Mouse (Mus musculus): ENCODE measurements around the gene 4833423E24Rik. TPM values are rescaled to one million over a fixed set of nuclear protein-coding genes. Genes with fewer than 3 reads are reported as not detected.

Gene 4833423E24Rik
- polyA plus RNA-seq, 1 experiment, result not detected

- Histone ChIP-seq H3K27ac (ENCODE audit: insufficient read depth, low read depth, low read length) (no peak overlapping the region), H3K27me3 (ENCODE audit: control insufficient read depth, insufficient read depth, low read length) (no peaks in the 10 kb centered on the region), H3K36me3 (ENCODE audit: control insufficient read depth, insufficient read depth, low read length) (no peaks in the 10 kb centered on the region), H3K4me3 (ENCODE audit: low read depth, low read length) (no peak overlapping the region), H3K4me1 (ENCODE audit: control insufficient read depth, insufficient read depth, insufficient read length, low read length) (no peaks in the 10 kb centered on the region)
- WGBS, result 81% methylated on average over 10 of the region's 10 CpGs
- TF ChIP-seq POLR2A (IDR thresholded peaks at IDR 0.05; ENCODE audit: low read depth, low read length) (no peak), CTCF (IDR thresholded peaks at IDR 0.05; ENCODE audit: extremely low read depth, insufficient read length, insufficient replicate concordance, low read depth, low read length) (no peak)
Observed at GRCm38 (mm10) chr2:85518292-85518691, 532 bp downstream of the 4833423E24Rik start.

- no peaks in the 10 kb centered on the region for H3K4me1 ChIP-seq (ENCODE audit: control insufficient read depth, insufficient read depth, insufficient read length, low read length)
- TF ChIP-seq POLR2A (IDR thresholded peaks at IDR 0.05; ENCODE audit: low read depth, low read length), result no peak
- no peak for TF ChIP-seq CTCF (IDR thresholded peaks at IDR 0.05; ENCODE audit: extremely low read depth, insufficient read length, insufficient replicate concordance, low read depth, low read length)
- WGBS, result 62% methylated on average over 3 of the region's 3 CpGs
- H3K36me3 ChIP-seq (ENCODE audit: control insufficient read depth, insufficient read depth, low read length), result no peaks in the 10 kb centered on the region
- H3K27ac ChIP-seq (ENCODE audit: insufficient read depth, low read depth, low read length), result no peak overlapping the region
- no peaks in the 10 kb centered on the region for H3K27me3 ChIP-seq (ENCODE audit: control insufficient read depth, insufficient read depth, low read length)
- no peak overlapping the region for H3K4me3 ChIP-seq (ENCODE audit: low read depth, low read length)
Observed at GRCm38 (mm10) chr2:85510376-85510775, 8.4 kb downstream of the 4833423E24Rik start.

- WGBS, result 73% methylated on average over 5 of the region's 5 CpGs
- no peak overlapping the region for H3K4me3 ChIP-seq (ENCODE audit: low read depth, low read length)
- H3K27me3 ChIP-seq (ENCODE audit: control insufficient read depth, insufficient read depth, low read length), result no peaks in the 10 kb centered on the region
- no peaks in the 10 kb centered on the region for H3K4me1 ChIP-seq (ENCODE audit: control insufficient read depth, insufficient read depth, insufficient read length, low read length)
- TF ChIP-seq CTCF (IDR thresholded peaks at IDR 0.05; ENCODE audit: extremely low read depth, insufficient read length, insufficient replicate concordance, low read depth, low read length) (no peak), POLR2A (IDR thresholded peaks at IDR 0.05; ENCODE audit: low read depth, low read length) (no peak)
- no peaks in the 10 kb centered on the region for H3K36me3 ChIP-seq (ENCODE audit: control insufficient read depth, insufficient read depth, low read length)
- no peak overlapping the region for H3K27ac ChIP-seq (ENCODE audit: insufficient read depth, low read depth, low read length)
Observed at GRCm38 (mm10) chr2:85490396-85490795, 28.4 kb downstream of the 4833423E24Rik start.

GRCm38 (mm10) chr2:85466801-85467325, 52.0 kb downstream of the 4833423E24Rik start:
- Histone ChIP-seq H3K27ac (ENCODE audit: insufficient read depth, low read depth, low read length) (no peak overlapping the region), H3K4me1 (ENCODE audit: control insufficient read depth, insufficient read depth, insufficient read length, low read length) (no peaks in the 10 kb centered on the region), H3K36me3 (ENCODE audit: control insufficient read depth, insufficient read depth, low read length) (no peaks in the 10 kb centered on the region), H3K27me3 (ENCODE audit: control insufficient read depth, insufficient read depth, low read length) (no peaks in the 10 kb centered on the region), H3K4me3 (ENCODE audit: low read depth, low read length) (no peak overlapping the region)
- 64% methylated on average over 3 of the region's 3 CpGs for WGBS
- TF ChIP-seq POLR2A (IDR thresholded peaks at IDR 0.05; ENCODE audit: low read depth, low read length) (no peak), CTCF (IDR thresholded peaks at IDR 0.05; ENCODE audit: extremely low read depth, insufficient read length, insufficient replicate concordance, low read depth, low read length) (no peak)

GRCm38 (mm10) chr2:85443539-85443938, 75.3 kb downstream of the 4833423E24Rik start, which contains the start of gene Olfr995:
Gene Olfr995 (minus strand): TSS chr2:85443639.
- Histone ChIP-seq H3K4me3 (ENCODE audit: low read depth, low read length) (no peak within 1 kb of the TSS), H3K27me3 (ENCODE audit: control insufficient read depth, insufficient read depth, low read length) (no peaks in the 10 kb centered on the region), H3K4me1 (ENCODE audit: control insufficient read depth, insufficient read depth, insufficient read length, low read length) (no peaks in the 10 kb centered on the region), H3K27ac (ENCODE audit: insufficient read depth, low read depth, low read length) (no peak within 1 kb of the TSS), H3K36me3 (ENCODE audit: control insufficient read depth, insufficient read depth, low read length) (no peaks in the 10 kb centered on the region)
- TF ChIP-seq CTCF (IDR thresholded peaks at IDR 0.05; ENCODE audit: extremely low read depth, insufficient read length, insufficient replicate concordance, low read depth, low read length) (no peak), POLR2A (IDR thresholded peaks at IDR 0.05; ENCODE audit: low read depth, low read length) (no peak)
- WGBS, result 18% methylated on average over 1 of the region's 1 CpGs

- TF ChIP-seq CTCF (IDR thresholded peaks at IDR 0.05; ENCODE audit: extremely low read depth, insufficient read length, insufficient replicate concordance, low read depth, low read length) (no peak), POLR2A (IDR thresholded peaks at IDR 0.05; ENCODE audit: low read depth, low read length) (no peak)
- Histone ChIP-seq H3K4me3 (ENCODE audit: low read depth, low read length) (no peak overlapping the region), H3K27me3 (ENCODE audit: control insufficient read depth, insufficient read depth, low read length) (no peaks in the 10 kb centered on the region)
Observed at GRCm38 (mm10) chr2:85442546-85442945, 76.3 kb downstream of the 4833423E24Rik start.

GRCm38 (mm10) chr2:85436351-85436750, 82.5 kb downstream of the 4833423E24Rik start, which contains the start of gene Olfr994:
Gene Olfr994 (minus strand): TSS chr2:85436451.
- no peaks in the 10 kb centered on the region for H3K4me1 ChIP-seq (ENCODE audit: control insufficient read depth, insufficient read depth, insufficient read length, low read length)
- H3K27me3 ChIP-seq (ENCODE audit: control insufficient read depth, insufficient read depth, low read length), result no peaks in the 10 kb centered on the region
- H3K4me3 ChIP-seq (ENCODE audit: low read depth, low read length), result no peak within 1 kb of the TSS
- WGBS, result 89% methylated on average over 3 of the region's 3 CpGs
- no peak within 1 kb of the TSS for H3K27ac ChIP-seq (ENCODE audit: insufficient read depth, low read depth, low read length)
- H3K36me3 ChIP-seq (ENCODE audit: control insufficient read depth, insufficient read depth, low read length), result no peaks in the 10 kb centered on the region
- TF ChIP-seq CTCF (IDR thresholded peaks at IDR 0.05; ENCODE audit: extremely low read depth, insufficient read length, insufficient replicate concordance, low read depth, low read length) (no peak), POLR2A (IDR thresholded peaks at IDR 0.05; ENCODE audit: low read depth, low read length) (no peak)

More at GRCm38 (mm10) chr2:85442546-85442945, 76.3 kb downstream of the 4833423E24Rik start:
- no peaks in the 10 kb centered on the region for H3K4me1 ChIP-seq (ENCODE audit: control insufficient read depth, insufficient read depth, insufficient read length, low read length)
- no peak overlapping the region for H3K27ac ChIP-seq (ENCODE audit: insufficient read depth, low read depth, low read length)
- no peaks in the 10 kb centered on the region for H3K36me3 ChIP-seq (ENCODE audit: control insufficient read depth, insufficient read depth, low read length)

Other genes with a start within 250 kb of the 4833423E24Rik start
- gene Olfr987, start 179.7 kb downstream of the 4833423E24Rik start, polyA plus RNA-seq (2012; rRNA removed), result not detected in 2 replicates
- gene Olfr988, start 155.8 kb downstream of the 4833423E24Rik start, polyA plus RNA-seq (2012; rRNA removed), result not detected in 2 replicates
- not detected in 2 replicates for gene Olfr992, start 109.6 kb downstream of the 4833423E24Rik start, polyA plus RNA-seq (2012; rRNA removed)
- not detected in 2 replicates for gene Olfr993, start 104.1 kb downstream of the 4833423E24Rik start, polyA plus RNA-seq (2012; rRNA removed)
- gene Olfr994, start 82.6 kb downstream of the 4833423E24Rik start, polyA plus RNA-seq (2012; rRNA removed), result not detected in 2 replicates
- not detected in 2 replicates for gene Olfr995, start 75.4 kb downstream of the 4833423E24Rik start, polyA plus RNA-seq (2012; rRNA removed)
- not detected in 2 replicates for gene Olfr996, start 60.2 kb upstream of the 4833423E24Rik start, polyA plus RNA-seq (2012; rRNA removed)
- not detected in 2 replicates for gene Olfr998, start 69.9 kb upstream of the 4833423E24Rik start, polyA plus RNA-seq (2012; rRNA removed)
- not detected in 2 replicates for gene Olfr1000, start 92.9 kb upstream of the 4833423E24Rik start, polyA plus RNA-seq (2012; rRNA removed)
- not detected in 2 replicates for gene Olfr1002, start 131.7 kb upstream of the 4833423E24Rik start, polyA plus RNA-seq (2012; rRNA removed)
- gene Olfr154, start 145.4 kb upstream of the 4833423E24Rik start, polyA plus RNA-seq (2012; rRNA removed), result not detected in 2 replicates
- gene Olfr1006, start 159.7 kb upstream of the 4833423E24Rik start, polyA plus RNA-seq (2012; rRNA removed), result not detected in 2 replicates
- gene Olfr1008, start 170.4 kb upstream of the 4833423E24Rik start, polyA plus RNA-seq (2012; rRNA removed), result not detected in 2 replicates
- not detected in 2 replicates for gene Olfr1009, start 196.4 kb upstream of the 4833423E24Rik start, polyA plus RNA-seq (2012; rRNA removed)
- gene Olfr1012, start 243.7 kb upstream of the 4833423E24Rik start, polyA plus RNA-seq (2012; rRNA removed), result not detected in 2 replicates
- not detected in 2 replicates for gene Olfr1013, start 248.1 kb upstream of the 4833423E24Rik start, polyA plus RNA-seq (2012; rRNA removed)

Data from small intestine, adult 2 months (tissue).